Mouse (Mus musculus) lung, postnatal 10 days (tissue): ENCODE measurements around the gene Ctcfl.

Source experiments
- DNase-seq: peaks from one replicate; pipeline ENCODE4 v3.0.0; 2021

The Ctcfl gene

DNA sequence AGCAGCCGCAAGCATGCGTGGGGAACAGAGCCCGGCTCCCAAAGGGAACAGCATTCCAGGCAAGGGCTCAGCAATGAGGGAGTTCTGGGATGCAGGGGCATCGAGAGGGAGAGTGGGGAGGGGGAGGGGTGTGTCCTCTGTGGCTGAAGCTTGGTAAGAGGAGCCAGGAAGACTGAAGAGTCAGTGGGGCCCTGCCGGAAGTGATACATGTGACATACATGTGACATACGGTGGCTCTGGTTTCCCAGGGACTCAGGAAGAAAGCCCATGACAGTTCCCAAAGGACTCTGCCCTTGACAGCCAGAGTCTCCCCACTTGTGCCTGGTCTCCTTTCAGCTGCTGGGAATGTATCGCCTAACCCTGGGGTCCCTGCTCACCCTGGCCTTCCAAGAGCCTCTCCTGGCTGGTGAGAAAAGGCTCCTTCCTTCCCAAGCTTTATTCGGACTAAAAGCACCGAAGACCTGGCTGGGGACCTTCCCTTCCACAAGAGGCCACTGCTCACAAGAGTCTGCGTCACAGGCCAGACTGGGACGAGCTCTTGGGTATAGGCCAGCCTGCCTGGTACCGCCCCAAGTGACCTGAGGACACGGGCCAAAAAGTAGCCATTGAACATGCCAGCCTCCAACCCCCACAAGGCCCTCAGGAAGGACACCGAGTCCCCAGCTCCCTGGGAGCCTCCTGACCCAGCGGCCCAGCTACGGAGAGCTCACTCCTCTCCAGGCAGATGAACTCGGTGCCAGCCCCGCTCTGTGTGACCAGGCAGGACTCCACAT lies 74.9 kb downstream of the Ctcfl start:
- DNase-seq = no peak
